Mouse (Mus musculus) spleen, adult 18-20 months (tissue): Measurements from ENCODE around the gene Gucd1.
"Not testable (repeated sequence)": the region's sequence is repeated elsewhere in the genome, so short reads cannot be mapped to it uniquely, and the experiment has no call there.

ENCODE experiments used
- DNase-seq, 2 experiments: peaks; one replicate each; pipeline ENCODE4 v3.0.0; 2022; ENCODE audit warnings: mixed read lengths in 2 of 2

Gucd1 gene

DNA sequence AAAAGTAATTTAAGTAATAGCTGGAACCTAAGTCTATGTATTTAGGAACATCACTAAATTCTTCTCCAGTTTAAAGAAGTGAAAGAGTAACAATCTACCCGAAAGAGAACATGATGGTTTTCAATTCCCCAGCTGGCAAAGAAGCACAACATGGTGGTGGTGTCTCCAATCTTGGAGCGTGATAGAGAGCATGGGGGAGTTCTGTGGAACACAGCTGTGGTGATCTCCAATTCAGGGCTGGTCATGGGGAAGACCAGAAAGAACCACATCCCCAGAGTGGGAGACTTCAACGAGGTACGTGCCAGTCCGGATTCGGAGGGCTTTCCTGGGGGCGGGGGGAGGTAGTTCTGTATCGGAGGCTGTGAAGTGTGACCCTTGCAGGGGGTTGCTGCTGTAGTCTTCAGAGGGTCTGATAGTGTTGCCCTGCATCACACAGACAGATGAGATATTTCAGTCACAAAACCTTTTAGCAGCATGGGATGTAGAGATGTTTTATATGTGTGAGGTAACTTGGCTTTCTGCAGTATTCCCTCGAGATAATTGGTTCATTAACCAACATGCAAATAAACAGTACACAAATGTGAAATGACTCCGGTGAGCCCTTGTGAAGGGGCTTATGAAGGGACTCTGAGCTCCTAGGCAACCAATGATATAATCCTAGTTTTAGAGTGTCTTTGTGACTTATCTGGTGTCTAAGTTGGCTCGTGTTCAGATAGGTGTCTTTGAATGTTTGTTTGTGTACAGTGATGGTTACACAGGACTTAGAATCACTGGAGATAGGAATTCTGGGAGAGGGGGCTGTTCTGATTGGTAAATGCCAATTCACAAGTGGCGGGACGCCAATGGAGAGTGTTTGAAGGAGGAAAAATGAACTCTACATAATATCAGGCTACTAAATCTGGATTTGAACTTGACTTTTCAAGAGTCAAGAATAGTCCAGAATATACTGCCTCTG lies 89.4 kb downstream of the Gucd1 start:
- no peak for DNase-seq

DNA sequence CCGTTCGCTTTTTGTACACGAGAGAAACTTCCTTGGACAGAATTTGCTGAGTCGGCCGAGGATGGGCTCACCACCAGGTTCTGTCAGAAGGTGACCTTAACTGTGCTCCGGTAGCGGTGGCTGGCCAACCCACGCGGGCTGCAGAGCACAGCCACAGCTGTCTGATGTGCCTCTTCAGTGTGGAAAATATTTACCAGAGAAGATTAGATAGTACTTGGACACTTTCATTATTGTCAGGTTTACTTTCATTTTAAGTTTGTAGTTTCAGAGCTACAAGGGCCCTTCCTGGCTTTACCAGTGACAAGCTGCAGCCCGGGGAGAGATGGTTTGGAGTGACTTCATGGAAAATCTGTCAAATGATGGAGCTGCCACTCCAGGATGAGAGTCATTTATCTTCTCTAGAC lies 93.3 kb downstream of the Gucd1 start:
- DNase-seq: no peak

DNA sequence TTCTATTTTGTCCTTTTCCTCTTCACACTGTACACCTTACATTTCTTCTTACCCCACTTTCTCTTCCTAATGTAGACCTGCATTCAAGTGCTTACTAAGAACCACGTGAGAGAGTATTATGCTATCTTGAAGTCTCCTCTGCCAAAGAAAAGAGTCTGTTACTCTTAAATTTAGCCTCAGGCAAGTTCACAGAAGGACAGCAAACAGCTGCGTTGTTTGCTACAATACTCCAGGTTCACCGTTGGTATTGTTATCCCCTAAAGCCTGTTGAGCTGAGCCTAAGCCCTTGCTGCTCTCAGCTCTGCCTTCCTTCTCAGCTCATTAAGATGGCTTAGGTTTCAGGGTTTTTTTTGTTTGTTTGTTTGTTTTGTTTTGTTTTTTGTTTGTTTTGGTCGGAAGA lies 99.0 kb downstream of the Gucd1 start:
- DNase-seq: no peak

DNA sequence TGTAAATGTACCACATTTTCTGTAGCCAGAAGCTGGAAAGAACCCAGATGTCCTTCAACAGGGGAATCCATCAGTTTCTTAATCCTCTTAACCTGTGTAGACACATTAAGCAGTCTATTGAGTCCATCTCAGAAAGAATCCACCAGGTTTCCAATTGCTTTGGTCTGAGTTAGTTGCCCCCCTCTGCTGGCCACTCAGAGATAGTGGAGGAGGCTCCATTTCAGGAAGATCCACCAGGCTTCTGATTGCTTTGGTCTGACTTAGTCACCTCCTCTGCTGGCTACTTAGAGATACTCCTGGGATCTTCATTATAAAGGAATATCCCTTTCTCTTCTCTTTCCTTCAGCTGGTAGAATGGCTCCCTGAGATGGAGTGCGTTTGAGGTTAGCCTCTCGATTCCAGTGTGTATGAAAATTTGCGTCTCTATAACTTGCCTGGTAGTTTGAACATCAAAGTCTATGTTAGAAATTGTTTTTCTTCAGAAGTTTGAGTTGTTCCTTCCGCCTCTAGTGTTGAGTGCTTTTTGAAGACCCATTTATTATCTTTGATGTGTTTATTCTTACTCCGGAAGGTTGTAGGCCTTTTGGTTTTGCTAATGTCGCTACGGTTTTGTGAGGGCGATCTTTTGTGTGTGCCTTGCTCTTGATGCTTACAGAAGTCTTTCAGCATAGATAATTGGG lies 100.3 kb downstream of the Gucd1 start:
- no peak for DNase-seq

DNA sequence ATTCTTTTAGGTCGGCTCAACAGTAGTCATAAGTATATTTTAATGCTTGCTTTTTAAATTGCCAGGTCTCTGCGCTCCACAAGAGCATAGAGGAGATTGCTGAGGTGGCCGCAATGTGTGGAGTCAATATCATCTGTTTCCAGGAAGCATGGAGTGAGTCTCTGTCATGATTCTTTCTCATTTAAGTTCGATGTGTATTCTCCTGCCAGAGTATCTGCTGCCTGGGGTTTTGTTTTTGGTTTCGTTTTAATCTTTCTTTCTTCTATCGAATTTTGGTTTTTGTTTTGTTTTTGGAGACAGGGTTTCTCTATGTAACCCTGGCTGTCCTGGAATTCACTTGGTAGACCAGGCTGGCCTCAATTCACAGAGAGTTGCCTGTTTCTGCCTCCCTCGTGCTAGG lies 102.8 kb downstream of the Gucd1 start:
- DNase-seq: no peak

DNA sequence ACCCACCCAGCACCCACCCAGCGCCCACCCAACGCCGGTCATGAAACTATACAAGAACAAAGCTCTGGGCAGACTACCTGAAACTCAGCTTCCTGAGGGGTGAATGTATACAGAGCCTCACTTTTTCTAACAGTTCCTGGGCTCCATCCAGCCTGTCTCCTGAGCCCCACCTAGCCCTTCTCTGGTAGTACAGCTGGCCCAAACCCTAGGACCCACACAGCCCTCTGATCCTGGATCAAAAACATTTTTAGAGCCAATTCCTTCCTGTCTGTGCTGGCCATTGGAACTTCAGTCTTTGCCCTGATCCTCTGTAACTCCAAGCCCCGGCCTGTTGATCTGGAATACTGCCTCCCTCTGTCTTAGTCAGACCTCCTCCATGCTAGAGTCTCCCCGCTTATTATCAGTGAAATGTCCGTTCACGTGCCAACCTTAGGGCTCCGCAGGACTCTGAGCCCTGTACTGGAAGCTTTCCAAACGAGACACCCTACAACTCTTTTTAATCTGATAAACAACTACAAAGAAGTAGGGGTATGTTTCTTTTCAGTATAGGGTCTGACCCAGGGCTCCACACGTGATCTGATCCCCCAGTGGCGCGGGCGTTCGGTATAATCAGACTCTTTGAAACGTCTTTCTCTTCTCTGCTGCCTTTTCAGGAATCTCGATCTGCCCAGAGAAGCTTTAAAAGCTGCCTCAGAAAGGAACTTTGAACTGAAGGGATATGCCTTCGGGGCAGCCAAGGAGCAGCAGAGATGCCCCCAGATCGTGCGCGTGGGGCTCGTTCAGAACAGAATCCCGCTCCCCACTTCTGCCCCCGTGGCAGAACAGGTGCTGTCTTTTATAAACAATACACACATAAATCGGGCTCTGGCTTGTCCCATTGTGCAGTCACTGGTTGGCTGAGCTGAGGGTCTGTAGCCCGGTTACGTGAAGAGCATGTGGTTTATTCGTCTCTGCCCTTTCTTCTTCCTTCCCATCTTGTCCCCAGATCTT lies 105.4 kb downstream of the Gucd1 start:
- DNase-seq: no peak

DNA sequence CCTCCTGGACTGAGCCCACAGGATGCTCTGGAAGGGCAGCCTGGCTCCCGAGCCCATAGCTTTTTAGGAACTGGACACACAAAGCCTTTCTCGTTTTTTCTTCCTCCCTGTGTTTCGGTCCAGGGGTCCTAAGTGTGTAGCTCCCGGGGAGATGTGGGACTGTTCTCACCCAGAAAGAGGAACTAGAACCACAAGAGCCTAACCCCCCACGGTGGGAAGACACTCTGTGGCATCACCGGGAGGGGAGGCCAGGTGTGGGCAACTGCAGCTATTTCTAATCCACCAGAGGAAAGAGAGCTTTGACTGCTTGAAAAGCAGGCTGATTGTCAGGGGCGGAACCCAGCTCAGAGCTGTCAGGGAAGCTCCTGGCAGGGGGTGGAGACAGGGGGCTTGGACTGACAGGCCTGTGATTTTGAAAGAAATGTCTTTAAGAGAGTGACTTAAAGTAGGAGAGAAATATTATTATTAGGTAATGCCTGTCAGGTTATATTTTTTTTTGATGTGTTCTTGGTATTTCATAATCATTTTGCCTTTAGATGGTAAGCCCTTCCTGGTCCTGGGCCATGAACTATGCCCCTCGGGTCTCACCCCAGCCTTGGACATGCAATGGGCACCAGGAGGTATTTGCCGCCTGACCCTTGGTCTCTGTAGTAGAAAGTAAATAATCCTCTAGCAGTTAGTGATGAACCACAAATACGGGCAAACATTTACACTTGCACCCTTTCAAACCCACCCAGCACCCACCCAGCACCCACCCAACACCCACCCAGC lies 106.2 kb downstream of the Gucd1 start:
- not testable (repeated sequence) for DNase-seq

DNA sequence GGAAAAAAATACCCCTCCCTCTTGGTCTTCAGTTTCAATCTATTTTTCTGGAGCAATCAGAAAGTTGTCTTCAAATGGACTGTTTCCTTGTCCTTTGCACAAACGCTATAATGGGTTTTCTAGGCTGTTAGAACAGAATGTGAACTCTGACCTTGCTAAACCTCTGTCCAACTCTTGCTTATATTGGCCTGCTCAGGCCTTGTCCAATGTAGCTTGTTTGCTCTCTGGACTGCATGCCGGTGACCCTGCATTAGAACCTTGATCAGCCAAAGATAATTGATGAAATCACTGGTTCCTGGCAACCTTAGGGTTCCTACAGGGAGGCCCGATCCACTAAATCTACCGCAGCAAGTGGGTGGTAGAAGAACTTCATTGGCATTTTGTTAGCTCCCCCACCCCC lies 110.0 kb downstream of the Gucd1 start:
- DNase-seq: no peak

DNA sequence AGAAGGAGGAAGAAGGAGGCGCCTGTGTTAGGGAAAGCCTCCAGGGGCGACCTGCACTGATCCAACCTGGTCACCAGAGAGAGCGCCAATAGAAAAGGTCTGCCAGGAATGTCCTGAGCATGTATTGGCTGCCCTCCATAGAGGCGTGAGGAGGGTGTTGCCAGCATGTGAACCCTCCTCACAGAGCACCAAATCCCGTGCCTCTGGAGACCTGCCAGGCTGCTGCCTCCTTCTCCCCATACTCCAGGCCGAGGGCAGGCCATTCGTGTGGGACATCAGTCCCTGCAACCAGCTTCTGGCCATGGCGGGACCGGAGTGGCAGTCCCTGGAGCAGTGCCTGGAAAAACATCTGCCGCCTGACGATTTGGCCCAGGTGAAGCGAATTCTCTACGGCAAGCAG lies 111.0 kb downstream of the Gucd1 start:
- DNase-seq: no peak

DNA sequence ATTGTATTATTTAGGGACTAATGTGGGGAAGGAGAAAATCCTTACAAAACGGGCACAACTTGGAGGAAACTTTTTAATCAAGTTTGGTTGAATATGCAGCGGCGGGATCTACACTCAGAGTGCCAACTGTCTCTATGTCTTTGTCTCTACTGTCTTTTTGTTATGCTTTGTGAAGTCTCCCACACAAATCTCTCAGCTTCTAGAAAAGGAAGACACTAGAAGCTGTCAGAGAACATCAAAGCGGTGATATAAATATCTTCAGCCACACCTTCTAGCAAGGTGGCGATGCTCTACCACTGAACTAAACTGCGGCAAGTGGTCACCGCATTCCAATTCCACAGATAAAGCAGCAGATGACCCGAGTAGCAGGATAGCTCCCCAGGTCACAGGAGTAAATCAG lies 111.9 kb downstream of the Gucd1 start:
- no peak for DNase-seq

DNA sequence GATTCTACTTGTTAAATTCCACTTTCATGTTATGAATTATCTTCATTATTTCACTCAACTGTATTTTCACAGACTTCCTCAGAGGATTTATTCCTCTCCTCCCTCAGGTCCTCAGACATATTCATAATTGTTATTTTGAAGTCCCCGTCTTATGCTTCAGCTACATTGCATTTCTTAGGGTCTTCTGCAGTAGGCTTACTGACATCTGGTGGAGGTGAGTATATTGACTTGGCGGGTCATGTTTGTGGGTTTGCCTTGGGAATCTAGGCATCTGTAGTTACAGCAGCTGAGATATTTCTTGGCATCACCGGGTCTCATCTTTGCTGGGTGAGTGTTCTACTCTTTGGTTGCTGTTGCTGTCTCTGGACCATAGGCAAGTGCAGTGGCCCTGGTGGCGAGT lies 116.8 kb downstream of the Gucd1 start, which contains the start of gene Upb1:
TSS of gene Upb1 (plus strand) at position 158 of the 400 bp plus-strand sequence.
- no peak for DNase-seq

DNA sequence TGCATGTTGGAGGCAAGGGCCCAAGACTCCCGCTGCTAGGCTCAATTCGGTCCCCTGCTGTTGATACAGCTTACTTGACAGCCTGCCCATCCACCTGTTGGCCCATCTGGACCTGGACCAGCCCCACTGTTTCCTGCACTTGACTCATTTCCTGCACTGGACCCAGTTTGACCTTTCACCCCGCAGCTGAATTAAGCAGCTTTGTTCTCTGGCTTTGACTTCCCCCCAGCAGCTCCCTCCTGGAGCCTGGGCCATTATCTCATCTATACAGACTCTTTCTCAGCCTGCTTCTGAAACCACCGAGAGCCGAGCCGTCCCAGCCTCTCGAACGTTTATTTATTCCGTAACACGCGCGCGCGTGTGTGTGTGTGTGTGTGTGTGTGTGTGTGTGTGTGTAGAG lies 120.8 kb downstream of the Gucd1 start:
- DNase-seq: no peak

DNA sequence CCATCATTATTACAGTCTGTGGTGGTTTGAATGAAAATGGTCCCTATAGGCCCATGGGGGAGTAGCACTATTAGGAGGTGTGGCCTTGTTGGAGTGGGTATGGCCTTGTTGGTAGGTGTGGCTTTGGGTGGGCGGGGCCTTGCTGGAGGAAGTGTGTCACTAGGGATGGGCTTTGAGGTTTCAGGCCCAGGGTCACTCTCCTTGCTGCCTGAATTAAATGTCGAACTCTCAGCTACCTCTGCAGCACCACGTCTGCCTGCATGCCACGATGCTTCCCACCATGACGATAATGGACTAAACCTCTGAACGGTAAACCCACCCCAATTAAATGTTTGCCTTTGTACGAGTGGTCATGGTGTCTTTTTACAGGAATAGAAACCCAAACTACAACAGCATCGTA lies 123.0 kb downstream of the Gucd1 start:
- no peak for DNase-seq

DNA sequence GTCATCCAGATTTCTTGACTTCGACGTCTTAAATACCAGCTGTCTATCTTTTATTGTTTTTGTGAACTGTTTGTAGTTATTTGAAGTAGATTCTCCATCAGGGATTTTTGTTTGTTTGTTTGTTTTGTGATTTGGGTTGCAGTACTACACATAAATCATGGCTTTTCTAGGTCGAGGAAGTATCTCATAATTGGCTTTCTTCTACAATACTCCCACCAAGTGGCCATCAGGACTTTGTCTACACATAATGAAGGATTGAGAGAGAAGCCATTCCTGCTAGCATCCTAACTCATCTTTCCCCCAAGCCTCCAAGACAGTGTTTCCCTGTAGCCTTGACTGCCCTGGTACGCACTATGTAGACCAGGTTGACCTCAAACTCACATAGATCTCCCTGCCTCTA lies 126.9 kb downstream of the Gucd1 start:
- no peak for DNase-seq

DNA sequence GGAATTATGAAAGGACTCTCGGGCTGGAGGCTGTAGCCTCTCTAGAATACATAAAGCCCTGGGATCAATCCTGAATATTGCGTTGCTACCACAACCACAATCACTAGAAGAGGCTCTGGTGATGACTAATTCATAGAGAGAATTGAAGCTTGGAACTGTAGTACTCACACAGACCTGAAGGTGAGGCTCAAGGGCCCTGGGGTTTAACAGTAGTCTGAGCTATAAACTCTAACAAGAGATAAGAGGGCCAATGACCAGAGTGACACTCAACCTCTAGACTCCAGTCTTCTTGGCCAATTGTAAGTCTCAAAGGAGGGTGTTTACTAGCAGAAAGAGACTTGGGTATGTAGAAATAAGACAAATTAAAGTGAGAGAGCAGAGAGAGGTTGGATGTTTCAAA lies 127.6 kb downstream of the Gucd1 start:
- DNase-seq: no peak

DNA sequence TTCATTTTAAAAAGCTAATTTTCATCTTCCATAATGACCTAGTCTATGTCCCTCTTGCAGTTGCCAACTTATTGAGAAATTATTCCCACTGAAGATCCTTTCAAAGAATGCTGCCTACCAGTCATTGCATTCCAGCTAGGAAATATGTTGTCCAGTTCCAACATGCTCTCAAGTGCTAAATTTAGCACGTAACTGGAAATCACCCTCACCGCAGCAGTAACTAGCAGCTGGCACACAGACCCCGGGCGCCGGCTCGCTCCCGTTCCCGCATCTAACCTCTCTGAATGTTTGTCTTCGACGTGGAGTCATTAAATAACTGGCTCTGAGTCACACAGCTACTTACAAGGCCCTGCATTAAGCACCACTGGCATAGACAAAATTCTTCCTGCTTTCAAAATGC lies 139.1 kb downstream of the Gucd1 start:
- no peak for DNase-seq

DNA sequence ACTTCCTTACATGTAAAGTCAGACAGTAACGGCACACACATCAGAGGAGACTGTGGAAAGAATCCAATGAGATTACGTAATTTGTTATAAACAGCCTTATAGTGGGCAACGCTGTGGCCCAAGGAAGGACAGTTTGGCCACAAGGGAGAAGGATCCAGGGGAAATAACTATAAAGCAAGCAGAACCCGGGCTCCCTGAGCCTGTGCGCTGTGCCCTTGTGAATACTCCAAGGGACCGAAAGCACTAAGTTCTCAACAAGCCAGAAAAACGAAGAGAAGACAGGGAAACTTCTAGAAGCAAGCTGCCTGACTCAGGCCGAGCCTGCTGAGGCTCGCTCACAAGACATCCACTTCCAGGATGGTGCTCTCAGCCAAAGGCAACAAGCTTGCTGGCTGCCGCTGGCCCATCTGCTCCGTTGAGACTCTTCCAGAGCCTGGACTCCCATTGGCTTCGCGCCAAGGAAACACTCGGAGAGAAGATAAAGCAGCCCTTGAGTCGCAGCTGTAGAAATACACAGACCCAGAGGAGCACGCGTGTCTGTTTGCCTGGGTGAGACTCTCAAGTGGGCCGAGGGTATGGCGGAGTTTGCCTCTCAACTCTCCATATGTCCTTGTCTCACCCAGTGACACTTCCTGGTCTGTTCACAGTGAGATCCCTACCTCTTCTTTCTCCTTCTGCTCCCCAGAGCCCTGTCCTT lies 144.0 kb downstream of the Gucd1 start:
- DNase-seq: not testable (repeated sequence)

DNA sequence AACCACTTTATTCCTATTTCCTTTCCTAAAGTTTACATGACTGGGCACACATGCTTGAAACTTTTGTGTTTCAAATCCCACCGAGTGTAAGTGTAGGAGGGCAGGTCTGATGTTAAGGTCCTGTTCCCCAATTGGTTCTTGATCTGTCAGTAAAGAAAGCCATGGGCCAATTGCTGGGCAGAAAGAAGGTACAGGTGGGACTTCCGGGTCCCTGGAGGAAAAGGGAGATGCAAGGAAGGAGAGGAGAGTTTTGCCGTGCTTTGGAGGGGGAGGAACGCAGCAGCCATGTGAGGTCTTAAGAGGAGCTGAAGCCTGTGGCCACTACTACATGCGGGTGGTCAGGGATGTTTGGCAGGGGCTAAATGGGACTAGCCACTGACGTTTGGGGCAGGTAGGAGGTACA lies 152.5 kb downstream of the Gucd1 start:
- DNase-seq: peak; percentile 8 to 25

DNA sequence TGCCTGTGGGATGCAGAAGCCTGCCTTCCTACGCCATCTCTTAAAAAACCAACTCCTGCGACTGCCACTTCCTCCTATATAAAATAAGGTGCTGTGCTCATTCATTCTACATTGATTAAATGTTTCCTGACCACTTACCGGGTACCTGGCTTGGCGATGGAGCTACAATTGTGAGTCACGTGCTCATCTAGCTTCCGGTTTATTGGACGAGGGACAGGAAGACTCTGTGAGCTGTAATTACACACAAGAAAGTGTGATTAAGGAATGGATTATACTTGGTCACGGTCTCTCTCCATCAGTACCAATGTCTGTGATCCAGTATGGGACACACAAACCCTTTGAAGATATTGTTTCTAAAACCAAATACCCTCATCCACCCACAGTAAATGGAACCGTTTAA lies 153.0 kb downstream of the Gucd1 start:
- DNase-seq: no peak

DNA sequence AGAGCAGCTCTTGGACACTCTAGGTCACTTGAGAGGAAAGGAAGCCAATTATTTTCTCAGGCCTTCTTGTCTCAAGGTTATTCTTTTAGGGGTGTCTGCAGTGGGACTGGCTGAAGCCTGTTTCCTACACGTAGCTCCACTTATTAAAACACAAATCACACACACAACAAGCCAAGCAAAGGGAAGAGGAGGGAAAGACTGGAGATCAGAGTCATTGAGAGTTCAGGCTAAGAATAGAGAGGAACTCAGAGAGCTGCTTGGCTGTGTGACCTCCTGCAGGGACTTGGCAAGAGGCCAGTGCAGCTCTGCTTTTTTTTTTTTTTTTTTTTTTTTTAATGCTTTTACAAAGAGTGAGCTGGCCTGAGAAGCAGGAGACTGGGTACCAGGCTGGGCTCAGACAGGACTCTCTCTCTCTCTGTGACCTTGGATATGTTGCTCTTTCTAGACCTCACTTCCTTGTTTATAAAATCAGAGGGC lies 153.5 kb downstream of the Gucd1 start:
- DNase-seq: not testable (repeated sequence)

DNA sequence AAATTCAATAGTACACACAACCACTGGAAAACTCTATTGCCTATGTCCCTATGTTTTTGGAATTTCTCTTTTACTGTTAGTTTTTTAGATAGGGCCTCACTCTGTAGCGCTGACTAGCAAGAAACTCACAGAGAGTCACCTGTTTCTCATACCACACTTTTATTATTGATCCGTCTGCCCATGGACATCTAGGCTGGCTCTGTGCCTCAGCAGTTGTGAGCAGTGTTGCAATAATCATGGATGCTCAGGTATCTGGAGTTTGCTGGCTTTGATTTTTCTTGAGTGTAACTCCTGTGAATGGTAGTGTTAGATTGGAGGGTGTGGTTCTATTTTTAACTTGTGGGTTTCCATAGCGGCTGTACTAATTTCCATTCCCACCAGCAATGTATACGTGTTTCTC lies 162.4 kb downstream of the Gucd1 start:
- no peak for DNase-seq
